Mouse (Mus musculus) kidney, postnatal 25 days (tissue): Measurements from ENCODE around the gene Ctbp2.

ENCODE experiments used
- DNase-seq, 2 experiments: peaks; one replicate each; pipeline ENCODE4 v3.0.0; 2021; ENCODE audit warnings: mixed read lengths in 2 of 2

Ctbp2 gene

GRCm38 (mm10) chr7:133005772-133006171 lies 118.4 kb downstream of the Ctbp2 start:
- DNase-seq = peak in 1 of 2 experiments; percentile 34

DNA sequence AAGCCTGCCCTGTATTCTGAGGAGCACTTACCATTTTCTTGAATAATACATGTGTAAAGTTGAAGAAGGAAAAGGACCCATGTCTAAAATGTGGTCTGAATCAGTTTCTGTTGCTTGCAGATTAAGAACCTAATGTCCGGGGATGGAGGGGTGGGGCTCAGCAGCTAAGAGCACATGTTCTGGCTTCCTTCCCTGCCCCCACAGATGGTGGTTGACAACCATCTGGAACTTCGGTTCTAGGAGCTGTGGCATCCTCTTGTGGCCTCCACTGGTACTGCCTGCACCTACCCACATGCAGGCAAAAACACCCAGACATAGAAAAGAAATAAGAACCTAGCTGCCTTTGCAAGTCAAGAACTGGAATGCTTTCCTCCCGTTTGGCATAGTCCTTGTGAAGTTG lies 120.7 kb downstream of the Ctbp2 start:
- peak; percentile 86 to 88 for DNase-seq

DNA sequence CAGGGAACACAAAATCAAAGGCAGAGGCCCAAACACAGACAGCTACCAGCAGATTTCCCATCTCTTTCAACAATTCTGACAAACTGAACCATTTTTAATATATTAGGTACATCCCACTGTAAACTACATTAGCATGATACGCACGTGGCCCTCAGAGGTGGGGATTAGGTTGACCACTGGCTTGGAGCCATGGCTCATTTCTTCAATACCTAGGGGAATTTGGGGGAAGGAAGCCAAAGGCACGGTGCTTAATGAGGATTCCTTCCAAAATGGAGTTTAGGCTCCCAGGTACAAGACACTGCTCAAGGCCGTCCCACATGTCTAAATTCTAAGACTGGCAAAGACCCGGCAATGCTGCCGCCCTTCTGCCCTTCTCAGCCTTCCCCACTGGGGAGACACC lies 121.9 kb downstream of the Ctbp2 start:
- DNase-seq = peak in 1 of 2 experiments; percentile 16

- peak in 1 of 2 experiments; percentile 23 for DNase-seq
Measured at GRCm38 (mm10) chr7:133001388-133001787, 122.8 kb downstream of the Ctbp2 start.

DNA sequence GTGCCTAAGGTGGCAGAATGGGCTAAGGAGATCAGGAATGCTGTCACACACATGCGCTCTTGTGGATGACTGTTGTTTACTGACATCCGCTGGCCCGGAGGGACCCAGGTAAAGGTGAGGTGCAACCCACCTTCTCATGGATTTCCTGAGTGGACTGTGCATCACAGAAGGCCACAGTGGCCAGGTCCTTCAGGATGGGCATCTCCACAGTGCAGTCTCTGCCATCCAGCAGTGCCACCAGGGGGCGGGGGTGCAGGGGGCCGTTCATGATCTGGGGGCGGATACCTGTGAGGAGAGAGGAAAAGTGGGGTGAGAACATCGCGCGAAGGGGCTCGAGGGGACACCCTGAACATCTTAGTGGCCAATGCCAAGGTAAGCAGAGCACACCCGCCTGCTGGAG lies 125.1 kb downstream of the Ctbp2 start:
- peak in 1 of 2 experiments; percentile 31 for DNase-seq

DNA sequence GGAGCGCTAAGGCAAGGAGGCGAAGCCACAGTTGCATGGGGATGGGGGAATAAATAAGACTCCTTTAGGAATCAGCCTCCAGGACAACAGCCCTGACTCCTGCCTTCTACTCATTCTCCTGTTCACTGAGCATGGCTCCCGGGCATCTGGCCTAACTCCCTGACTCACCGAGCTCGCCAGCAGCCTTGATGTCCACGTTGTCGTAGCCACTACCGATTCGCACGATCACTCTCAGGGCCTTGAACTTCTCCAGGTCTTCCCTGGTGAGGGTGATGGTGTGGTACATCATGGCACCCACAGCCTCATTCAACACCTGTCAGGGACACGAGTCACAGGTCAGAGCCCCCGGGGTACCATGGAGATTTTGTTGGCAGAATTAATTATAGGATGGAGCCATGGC lies 125.5 kb downstream of the Ctbp2 start:
- DNase-seq = peak in 1 of 2 experiments; percentile 25

DNA sequence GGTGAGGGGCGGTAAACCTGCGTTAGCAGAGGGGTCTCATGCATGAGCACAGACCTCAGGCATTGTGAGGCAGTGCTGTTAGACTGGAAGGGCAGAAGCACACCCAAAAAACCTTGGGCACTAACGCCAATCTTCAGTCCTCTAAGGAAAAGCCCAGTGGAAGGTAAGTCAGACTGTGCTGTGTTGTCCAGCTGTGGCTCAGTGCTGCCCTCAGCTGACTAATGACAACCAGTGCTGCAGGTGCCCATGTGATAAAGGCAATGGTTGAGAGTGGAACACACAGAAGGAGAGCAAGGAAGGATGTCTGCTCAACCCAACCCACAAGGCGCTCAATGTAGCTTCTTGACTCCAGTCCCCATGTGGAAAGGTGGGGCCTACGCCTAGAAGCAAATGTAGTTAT lies 127.8 kb downstream of the Ctbp2 start:
- peak; percentile 43 to 44 for DNase-seq

GRCm38 (mm10) chr7:132994628-132995191 lies 129.4 kb downstream of the Ctbp2 start:
- peak in 1 of 2 experiments; percentile 19 for DNase-seq

- DNase-seq = peak in 1 of 2 experiments; percentile 29
Measured at GRCm38 (mm10) chr7:132994120-132994519, 130.0 kb downstream of the Ctbp2 start.

GRCm38 (mm10) chr7:132992967-132993615 lies 131.1 kb downstream of the Ctbp2 start:
- DNase-seq = peak in 1 of 2 experiments; percentile 19

DNA sequence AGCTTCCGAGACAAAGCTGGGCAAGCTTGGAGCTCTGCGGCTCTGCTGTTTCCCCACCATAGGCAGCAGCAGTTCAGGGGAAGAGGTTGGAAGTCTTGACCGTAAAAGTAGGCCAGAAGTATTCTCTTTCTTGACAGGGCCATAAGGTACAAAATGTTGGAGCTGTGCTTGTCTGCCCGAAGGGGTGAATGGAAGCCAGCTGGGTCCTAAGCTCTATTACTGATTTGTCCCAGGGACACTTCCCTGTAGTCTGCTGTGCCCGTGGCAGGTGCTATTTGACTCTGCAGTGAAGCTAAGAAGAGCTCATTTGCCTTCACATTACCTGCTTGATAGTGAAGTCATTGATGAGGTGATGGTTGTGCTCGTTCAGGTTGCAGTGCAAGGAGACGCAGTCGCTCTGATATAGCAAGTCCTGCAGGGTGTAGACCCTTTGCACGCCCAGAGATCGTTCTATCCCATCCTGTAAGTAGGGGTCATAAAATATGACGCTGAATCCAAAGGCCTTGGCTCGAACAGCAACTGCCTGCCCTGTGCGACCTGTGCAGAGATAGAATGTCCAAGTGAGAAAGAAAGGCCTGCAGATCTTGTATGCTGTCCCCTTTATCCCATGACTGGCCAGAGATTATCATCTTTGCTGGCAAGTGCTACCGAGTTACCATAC lies 132.8 kb downstream of the Ctbp2 start:
- DNase-seq = peak in 1 of 2 experiments; percentile 21

- no peak for DNase-seq
Measured at GRCm38 (mm10) chr7:132989839-132990238, 134.3 kb downstream of the Ctbp2 start.

- peak in 1 of 2 experiments; percentile 21 for DNase-seq
Measured at GRCm38 (mm10) chr7:132982639-132983038, 141.5 kb downstream of the Ctbp2 start.

GRCm38 (mm10) chr7:132977981-132978380 lies 146.2 kb downstream of the Ctbp2 start:
- DNase-seq = no peak

DNA sequence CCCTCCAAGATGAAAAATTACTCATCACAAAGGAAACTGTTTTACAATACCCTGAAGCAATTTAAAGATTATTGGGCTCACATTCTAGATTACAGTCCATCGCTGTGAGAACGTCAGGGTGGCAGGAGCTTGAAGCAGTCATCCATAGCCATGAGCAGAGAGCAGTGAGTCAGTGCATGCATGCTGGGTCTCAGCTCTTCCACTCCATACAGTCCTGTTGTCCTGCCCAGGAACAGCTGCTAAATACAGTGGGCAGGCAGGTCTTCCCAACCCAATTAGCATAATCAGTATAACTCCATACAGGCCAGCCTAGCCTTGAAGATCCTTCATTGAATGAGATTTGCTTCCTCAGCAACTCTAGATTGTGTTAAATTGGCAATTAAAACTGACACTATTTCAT lies 148.1 kb downstream of the Ctbp2 start:
- no peak for DNase-seq

GRCm38 (mm10) chr7:132972079-132972478 lies 152.1 kb downstream of the Ctbp2 start:
- DNase-seq = no peak

DNA sequence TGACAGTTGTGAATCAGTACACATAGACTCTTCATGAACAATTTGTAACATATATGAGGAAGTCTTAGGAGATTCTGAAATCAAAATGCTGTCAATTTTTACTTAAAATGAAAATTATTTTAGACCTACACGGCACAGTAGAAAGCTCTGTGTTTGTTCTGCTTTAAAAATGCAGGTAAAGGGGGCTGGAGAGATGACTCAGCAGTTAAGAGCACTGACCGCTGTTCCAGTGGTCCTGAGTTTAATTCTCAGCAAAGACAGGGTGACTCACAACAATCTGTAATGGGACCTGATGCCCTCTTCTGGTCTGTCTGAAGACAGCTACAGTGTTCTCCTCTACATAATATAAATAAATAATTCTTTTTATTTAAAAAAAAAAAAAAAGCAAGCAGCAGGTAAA lies 158.4 kb downstream of the Ctbp2 start:
- DNase-seq = no peak

DNA sequence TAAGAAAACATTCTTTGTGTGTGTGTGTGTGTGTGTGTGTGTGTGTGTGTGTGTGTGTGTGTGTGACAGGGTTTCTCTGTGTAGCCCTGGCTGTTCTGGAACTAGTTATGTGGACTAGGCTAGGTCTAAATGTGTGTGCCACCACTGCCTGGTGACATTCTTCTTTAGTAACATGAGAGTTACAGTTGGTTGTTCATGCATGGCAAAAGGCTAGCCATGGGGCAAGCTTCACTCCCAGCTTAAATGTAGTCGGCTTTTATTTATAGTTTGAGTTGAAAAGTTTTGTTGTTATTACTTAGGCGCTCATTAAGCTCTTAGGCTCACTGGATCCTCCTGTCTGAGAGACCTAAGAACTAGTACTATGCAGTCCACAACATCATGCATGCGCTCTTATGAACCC lies 159.8 kb downstream of the Ctbp2 start:
- peak in 1 of 2 experiments; percentile 38 for DNase-seq

DNA sequence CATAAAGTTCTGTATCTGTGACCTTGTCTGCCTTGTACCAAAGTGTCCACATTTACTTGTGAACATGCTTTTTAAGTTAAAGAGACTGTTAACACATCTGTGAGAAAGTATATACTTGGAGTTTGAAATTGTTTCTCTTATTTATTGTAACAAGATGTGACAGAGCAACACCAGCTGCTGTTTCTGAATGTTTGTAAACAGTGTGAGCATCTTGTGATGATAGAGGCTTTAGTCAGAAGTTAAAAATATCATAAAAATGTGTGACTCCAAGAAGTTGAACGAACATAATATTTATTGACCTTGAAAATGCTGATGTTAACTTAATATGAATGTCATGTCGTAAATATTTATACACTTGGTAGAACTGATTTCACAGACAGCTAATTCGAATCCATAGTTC lies 173.5 kb downstream of the Ctbp2 start:
- no peak for DNase-seq

DNA sequence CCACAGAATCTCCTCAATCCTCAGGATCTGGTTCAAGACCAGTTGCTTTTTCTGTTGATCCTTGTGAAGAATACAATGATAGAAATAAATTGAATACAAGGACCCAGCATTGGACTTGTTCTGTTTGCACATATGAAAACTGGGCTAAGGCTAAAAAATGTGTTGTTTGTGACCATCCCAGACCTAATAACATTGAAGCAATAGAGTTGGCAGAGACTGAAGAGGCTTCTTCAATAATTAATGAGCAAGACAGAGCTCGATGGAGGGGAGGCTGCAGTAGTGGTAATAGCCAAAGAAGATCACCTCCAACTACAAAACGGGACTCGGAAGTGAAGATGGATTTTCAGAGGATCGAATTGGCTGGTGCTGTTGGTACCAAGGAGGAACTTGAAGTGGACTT lies 174.2 kb downstream of the Ctbp2 start:
- DNase-seq = no peak

- no peak for DNase-seq
Measured at GRCm38 (mm10) chr7:132940569-132940968, 183.6 kb downstream of the Ctbp2 start.

DNA sequence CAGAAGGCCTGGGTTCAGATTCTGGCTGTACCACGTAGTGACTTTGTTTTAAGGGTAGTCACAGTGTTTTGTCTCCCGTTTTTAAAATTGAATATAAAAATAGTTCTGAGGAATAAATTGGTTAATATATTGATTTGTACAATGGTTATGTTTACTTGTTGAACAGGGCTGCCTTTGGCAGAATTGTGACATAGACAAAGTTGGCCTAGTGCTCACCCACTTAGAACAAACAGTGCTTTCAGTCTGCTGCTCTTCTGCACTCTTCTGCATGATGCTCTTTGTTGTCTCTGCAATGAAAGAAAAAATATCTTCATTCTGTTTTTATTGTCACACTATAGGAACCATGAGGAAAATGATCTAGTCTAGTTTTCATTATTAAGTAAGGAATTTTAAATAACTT lies 185.0 kb downstream of the Ctbp2 start:
- DNase-seq = no peak
